Mouse (Mus musculus): Measurements from ENCODE around the gene Pagr1a.

The Pagr1a gene

DNA sequence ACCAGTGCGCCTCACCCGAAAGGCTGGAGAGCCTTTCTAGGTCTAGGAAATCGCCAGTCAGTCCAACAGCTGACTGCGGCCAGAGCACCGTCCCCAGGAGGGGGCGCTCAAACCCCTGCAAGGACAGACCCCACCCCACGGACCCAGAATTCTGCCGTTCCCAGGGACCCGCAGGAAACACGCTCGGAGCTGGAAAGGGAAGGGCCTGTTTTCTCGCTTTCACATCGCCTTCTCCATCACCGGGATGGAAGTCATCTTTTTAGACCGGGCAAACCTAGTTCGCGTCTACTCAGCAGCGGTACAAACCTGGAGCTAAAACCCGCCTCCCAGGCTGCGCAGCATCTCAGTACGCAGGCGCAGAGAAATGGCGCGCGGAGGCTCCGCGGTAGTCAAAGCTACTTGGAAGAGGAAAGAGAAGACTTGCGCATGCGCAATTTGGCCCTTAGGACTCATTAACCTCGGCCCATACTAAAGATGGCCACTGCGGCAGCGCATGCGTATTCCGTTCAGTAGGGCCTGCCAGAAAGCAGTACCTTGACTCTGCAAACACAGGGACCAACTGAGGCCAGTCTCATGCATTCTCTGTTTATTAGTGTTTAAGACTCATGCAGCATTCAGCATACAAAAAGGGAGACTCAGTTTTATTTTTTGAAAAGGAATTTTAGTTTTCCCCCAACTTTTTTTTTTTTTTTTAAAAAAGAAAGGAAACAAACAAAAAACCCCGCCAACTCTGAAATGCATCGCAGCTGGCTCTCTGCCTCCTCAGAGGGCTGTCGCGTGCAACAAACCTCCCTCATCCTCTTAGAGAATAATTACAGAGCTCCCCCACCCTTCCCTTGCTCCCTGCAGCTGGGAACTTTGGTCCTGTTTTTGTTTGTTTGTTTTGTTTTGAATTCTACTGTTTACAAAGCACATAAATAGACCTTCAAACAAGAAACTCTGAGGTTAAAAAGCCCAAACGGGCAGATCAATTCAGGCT lies at the start of gene Pagr1a:
Pagr1a (minus strand) TSS at position 382 of the 979 bp plus-strand sequence.
- in situ Hi-C loops (cut with MboI, MseI), result no loop called here

DNA sequence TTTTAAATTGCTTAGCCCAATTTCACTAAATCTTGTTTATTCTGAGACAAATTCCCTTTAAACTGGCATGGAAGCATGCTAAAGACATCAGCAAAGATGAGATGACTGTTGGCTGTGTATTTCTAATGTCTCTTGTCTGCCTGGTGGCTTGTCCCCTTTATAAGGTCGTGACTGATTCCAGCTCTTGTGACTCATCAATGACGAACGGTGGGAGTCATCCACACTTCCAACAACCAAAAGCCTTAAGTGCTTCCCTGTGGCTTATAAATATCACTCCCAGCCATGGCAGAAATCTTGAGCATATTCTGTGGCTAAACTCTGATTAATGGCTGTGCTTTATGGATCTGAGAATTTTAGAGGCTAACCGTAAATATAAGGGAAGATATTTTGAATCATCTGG lies 49.2 kb upstream of the Pagr1a start:
- in situ Hi-C loops (cut with MboI, MseI), result loop anchor here in 1 of 2 experiments (5.0 kb wide), 2 partner anchors 34 to 41 kb away; no protein-coding TSS in a partner anchor

DNA sequence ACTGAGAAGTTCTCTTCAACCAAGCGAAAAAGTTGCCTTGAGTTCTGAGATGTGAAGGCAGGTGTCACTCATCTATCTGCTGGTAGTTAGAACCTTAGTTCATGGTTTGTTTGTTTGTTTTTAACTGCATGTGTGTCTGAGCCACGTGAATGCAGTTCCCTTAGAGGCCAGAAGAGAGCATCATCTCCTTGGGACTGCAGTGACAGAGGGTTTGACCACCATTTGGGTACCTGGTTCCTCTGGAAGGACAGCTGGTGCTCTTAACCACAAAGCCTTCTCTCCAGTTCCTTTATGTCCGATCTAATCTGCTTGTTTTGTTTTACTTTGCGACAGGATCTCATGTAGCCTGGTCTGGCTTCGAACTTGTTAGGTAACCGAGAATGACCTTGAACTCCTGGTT lies 48.4 kb upstream of the Pagr1a start:
- in situ Hi-C loops (cut with MboI, MseI), result loop anchor here in 1 of 2 experiments (5.0 kb wide), 2 partner anchors 33 to 42 kb away; no protein-coding TSS in a partner anchor

DNA sequence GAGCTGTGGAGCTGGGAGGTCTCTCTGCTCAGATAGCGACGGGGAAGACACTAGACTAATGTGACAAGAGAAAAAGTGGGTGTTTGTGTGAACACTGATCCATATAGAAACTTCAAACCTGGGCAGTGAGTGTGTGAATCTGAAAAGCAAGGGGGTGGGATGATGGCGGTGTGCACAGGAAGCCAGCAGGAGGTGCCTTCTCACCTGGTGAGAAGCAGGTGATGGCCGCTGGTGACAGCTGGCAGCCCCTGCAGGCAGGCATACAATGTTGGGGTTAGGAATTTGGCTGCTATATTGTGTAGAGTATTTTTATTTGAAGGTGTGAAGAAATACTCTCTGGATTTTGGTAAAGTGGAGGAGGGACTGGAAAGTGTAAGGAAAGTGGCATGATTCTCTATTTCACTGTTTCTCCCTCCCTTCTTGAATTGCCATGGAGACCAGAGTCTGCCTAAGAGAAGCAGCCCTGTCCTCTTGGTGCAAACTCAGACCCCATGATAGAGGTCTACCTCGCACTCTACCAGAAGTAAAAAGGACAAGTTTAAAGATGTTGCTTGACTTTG lies 38.0 kb upstream of the Pagr1a start:
- in situ Hi-C loops (cut with MboI, MseI), result loop anchor here in 1 of 2 experiments (5.0 kb wide), 1 partner anchor 103 kb away; the partner anchor contains the start of gene Sez6l2

DNA sequence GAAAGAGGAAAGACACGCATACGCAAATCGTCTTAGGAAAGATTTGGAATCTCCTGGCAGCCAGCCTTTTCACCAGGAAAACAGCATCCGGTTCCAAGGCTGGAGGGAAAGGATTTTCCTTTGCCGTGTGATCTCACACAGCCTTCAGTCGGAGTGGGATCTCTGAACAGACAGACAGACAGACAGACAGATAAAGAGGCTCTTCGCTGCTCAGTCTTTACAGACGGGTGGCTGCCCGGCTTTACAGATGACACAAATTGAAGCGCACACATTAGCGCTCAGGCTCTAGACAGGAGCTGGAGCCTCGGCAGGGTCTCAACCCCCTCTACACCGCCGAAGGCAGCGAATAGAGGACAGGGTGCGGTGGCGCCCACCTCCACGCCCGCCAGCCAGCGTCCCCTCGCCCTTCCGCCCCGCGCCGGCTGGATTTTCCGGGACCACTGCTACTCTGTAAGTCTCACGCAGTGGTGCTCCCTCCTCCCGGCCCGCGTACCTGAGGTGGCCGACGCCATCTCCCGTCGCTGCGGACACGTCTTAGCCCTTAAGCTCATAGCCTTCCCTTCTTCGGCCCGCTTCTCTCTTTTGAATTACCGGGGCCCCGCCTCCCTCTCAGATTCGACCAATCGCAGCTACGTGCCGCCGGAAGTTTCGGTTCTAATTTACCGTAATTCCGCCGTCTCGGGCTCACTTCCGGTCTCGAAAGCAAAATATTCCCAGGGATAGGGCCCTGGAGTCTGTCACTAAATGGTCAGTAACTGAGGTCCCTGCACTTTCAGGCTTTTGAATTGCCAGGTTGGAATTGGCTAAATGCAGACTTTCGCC lies 24.9 kb upstream of the Pagr1a start, which contains the start of gene Kif22:
Kif22 (minus strand) TSS at position 621 of the 822 bp plus-strand sequence.
- in situ Hi-C loops (cut with MboI, MseI), result no loop called here

DNA sequence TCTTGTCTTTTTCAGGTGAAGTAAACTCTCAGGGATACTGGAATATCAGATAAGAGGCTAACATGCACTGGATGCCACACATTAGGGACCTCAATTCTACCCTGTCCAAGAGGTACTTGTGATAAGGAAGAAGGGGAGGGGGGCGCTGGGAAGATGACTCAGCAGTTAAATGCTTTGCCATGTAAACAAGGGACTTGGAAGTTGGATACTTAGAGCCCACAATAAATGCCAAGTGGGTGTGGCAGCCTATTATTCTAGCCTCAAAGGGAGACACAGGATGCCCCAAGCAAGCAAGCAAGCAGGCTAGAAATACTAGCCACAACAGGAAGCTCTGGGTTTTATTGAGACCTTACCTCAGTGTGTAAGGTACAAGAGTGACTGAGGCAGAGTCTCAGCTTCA lies 14.1 kb upstream of the Pagr1a start:
- in situ Hi-C loops (cut with MboI, MseI), result loop anchor here in 1 of 2 experiments (5.0 kb wide), 1 partner anchor 36 kb away; no protein-coding TSS in a partner anchor

DNA sequence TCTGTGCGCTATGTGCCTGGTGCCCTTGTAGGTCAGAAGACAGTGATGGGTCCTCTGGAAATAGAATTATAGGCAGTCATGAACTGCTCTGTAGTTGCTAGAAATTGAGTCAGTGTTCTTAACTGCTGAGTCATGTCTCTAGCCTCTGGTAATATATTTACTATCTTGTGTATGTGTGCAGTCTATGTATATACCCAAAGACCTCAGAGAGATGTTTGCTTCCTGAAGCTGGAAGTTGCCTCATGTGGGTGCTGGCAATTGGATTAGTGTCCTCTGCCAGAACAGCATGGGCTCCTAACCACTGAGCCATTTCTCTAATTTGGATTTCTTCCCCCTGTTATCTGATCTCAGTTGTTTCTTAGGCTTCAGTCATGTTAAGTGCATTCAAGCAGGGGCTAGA lies 13.0 kb upstream of the Pagr1a start:
- in situ Hi-C loops (cut with MboI, MseI), result loop anchor here in 1 of 2 experiments (5.0 kb wide), 1 partner anchor 37 kb away; no protein-coding TSS in a partner anchor

DNA sequence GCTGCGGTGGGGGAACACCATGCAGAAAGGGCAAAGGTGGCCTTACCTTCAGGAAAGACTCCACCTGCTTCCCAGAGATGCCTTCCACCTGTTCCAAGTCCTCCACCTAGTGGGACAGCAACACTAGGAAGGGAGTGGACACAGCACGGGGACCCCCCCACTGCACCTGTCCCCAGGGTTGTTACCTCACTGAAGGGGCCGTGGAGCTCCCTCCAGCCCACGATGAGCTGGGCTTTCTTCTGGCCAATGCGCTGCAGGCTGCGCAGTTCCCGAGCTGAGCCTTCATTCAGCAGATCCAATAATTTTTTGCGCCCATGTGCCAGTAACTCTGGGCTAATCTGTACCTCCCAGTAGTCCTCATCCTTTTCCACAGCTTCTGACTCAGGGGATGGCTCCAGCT lies 10.7 kb upstream of the Pagr1a start:
- in situ Hi-C loops (cut with MboI, MseI), result loop anchor here in 1 of 2 experiments (10.0 kb wide), 1 partner anchor 1423 kb away; the partner anchor contains the start of gene Il21r

DNA sequence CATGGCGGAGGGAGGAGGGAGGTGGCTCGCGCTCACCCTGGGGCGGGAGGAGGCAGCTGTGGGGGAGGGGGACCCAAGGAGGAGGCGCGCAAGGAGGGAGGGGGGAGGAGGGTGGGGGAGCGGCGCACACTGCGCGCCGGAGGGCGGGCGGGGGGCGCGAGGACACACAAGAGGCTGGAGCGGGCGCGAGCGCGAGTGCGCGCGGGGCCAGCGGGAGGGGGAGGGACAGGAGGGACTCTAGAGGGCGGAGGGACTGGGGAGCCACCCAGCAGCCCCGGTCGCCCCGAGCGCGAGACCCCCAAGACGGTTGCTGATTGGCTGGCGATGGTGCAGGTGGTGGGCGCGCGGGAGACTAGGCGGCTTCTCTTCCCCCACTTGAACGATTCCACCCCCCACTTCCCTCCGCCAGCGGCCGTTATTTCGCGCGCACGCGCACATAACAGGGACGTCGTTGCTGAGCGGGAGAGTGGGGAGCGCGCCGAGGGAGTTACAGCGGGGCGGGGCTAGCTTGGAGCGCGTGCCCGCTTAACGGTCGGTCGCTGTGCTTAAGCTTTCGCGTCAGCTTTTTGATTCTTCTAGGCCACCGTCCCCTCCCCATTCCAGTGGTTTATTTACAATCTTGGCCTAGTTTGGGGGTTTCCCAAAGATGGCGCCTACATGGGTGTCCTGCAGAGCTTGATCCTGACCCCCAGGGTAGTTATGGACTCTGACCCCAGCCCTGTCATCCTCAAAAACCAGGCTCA lies 10.0 kb upstream of the Pagr1a start, which contains the start of gene Maz:
Maz (minus strand) TSS at position 54 of the 743 bp plus-strand sequence.
- in situ Hi-C loops (cut with MboI, MseI), result loop anchor here in 1 of 2 experiments (10.0 kb wide), 1 partner anchor 1422 kb away; the partner anchor contains the start of gene Il21r

DNA sequence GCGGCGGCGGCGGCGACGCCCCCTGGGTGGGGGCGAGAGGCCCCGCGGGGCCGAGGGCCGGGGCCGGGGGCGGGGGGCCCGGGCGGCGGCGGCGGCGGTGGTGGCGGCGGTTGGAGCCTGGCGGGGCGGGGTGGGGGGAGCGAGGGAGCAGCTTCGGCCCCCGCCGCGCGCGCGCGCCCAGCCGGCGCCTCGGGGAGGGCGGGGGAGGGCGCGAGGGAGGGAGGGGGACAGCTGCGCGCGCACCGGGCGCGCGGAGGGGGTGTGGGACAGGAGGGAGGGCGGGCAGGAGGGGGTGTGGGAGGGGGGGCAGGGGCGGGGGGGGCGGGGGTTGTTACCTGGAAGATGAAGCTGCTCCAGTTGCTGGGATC lies 9.4 kb upstream of the Pagr1a start:
- in situ Hi-C loops (cut with MboI, MseI), result loop anchor here in 1 of 2 experiments (10.0 kb wide), 1 partner anchor 1422 kb away; the partner anchor contains the start of gene Il21r

DNA sequence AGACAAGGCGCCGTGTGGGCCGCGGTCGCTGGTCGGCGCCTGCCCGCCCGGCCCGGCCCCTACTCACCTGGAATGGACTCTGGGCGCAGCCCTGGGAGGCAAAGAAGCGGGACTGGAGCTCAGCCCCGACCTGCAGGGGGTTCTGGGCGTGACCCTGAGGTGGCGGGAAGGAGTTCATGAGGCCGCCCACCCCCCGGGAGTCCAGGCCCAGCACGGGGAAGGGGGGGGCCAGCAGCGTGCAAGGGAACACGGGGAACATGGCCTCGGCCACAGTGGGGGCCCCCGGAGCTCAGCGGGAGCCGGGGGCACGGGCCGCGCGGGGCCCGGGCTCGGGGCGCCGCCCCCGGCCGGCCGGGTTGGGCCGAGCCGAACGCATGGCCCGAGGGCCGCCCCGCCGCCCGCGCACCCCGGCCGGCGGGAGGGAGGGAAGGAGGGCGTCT lies 9.0 kb upstream of the Pagr1a start:
- in situ Hi-C loops (cut with MboI, MseI), result loop anchor here in 1 of 2 experiments (10.0 kb wide), 1 partner anchor 1421 kb away; the partner anchor contains the start of gene Il21r

DNA sequence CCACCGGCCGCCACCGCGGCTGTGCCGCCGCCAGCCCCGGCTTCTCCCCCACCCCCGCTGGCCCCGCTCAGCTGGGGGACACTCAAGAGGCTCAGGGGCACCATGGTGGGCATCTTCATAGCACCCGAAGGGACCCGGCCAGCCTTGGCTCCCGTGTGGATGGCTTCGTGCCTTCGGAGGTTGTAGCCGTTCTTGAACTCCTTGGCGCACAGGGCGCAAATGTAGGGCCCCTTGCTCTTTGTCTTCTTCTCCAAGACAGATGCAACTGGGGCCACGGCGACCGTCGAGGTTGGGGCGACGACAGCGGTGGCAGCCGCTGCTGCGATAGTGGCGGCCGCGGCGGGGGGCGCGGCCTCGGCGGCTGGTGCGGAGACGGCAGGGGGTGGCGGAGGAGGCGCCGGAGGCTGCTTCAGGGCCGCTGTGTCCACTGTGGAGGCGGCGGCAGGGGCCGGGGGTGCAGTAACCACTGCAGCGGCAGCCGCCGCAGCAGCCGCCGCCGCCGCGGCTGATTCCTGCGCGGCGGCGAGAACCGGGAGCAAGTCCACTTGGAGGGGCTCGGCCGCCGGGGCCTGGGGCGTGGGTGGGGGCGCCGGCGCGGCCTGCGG lies 8.5 kb upstream of the Pagr1a start:
- in situ Hi-C loops (cut with MboI, MseI), result loop anchor here in 1 of 2 experiments (10.0 kb wide), 1 partner anchor 1421 kb away; the partner anchor contains the start of gene Il21r

DNA sequence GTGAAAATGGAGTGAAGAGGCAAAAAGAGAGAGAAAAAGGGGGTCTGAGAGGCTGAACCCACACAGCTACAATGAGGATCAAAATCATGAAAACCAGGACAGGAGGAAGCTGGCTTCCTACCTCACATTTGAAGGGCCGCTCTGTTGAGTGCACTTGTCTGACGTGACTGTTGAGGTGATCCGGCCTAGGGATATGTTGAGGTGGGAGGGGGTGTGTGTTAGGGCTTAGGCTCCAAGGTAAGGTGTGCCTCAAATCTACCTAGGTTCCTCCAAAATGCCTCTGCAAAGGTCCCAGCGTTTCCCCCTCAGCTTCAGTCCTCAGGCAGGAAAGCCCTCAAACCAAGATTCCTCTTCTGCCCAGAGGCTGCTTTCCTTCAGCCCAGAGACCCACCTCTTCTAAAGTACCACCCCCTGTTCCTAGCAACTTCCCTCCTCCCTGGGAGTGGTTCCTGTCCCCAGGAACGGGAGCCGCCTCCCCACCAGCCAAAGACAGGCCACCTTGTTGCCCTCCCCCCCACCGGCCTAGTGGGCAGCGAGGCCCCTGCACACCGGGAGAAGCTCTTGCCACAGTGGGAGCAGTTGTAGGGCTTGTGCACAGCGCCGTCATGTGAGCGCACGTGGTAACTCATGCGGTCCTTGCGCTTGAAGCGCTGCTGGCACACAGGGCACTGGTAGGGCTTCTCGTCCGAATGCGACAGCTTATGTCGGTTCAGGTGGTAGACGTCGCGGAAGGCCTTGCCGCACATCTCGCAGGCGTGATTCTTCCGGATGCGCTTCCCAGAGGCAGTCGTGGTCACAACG lies 7.8 kb upstream of the Pagr1a start:
- in situ Hi-C loops (cut with MboI, MseI), result loop anchor here (5.0 to 10.0 kb wide), 3 partner anchors 67 to 1420 kb away; partner anchors contain the start of genes AI467606 (in 1 of the 2), Cd2bp2 (in 1 of the 2) and Il21r (in 1 of the 2)

DNA sequence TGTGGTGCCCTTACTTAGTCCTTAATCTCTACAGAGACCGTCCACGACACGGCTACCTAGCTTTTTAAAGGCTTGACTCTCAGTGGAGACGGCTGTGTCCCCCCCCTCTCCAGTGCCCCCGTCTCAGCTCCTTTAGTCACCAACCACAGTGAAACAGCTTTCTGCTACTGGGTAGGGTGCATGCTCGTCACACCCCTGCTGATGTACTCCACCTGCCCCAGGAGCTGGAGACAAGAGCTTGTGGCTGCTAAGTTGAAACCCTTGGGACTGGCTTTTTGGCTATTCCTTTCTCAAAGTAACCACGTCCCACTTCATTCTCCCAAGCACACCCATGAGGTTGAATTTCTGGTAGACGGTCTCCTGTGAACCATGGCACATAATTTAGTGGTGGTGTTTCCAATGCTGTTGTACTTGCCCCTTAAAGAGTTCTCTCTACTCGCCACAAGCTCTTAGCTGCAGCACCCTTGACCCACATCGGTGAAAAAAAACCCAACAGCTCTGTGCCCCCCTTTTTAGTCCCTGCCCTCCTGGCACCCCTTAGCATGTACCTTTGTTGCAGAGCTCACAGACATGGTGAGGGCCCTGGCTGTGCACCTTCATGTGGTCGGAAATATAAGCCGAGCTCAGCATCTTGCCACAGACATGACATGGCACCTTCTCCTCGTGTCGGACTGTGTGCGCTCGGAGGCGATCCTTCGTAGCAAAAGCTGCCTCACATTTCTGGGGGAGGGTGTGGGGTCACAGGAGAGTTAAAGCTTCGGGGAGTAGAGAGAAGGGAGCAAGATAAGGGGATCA lies 6.9 kb upstream of the Pagr1a start:
- in situ Hi-C loops (cut with MboI, MseI), result loop anchor here (5.0 to 10.0 kb wide), 3 partner anchors 68 to 1419 kb away; partner anchors contain the start of genes AI467606 (in 1 of the 2), Cd2bp2 (in 1 of the 2) and Il21r (in 1 of the 2)

DNA sequence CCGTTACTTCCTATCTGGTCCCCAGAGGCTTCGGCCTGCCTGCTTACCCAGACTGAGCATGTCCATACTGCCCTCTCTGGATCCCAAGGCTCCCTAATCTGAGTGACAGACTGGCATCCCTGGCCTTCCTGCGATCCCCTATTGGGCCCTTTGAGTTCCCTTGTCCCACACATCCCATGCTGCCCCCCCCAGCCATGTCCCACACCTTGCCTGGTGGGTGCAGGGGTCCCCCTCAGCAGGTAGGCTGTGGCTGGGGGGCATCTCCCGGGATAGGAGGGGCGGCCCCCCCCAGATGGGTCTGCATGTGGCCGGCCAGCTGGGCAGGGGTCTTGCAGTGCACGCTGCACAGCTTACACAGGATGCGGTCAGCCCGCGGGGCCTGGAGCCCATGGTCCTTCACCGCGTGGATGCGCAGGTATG lies 6.1 kb upstream of the Pagr1a start:
- in situ Hi-C loops (cut with MboI, MseI), result loop anchor here (5.0 to 10.0 kb wide), 3 partner anchors 69 to 1418 kb away; partner anchors contain the start of genes AI467606 (in 1 of the 2), Cd2bp2 (in 1 of the 2) and Il21r (in 1 of the 2)

DNA sequence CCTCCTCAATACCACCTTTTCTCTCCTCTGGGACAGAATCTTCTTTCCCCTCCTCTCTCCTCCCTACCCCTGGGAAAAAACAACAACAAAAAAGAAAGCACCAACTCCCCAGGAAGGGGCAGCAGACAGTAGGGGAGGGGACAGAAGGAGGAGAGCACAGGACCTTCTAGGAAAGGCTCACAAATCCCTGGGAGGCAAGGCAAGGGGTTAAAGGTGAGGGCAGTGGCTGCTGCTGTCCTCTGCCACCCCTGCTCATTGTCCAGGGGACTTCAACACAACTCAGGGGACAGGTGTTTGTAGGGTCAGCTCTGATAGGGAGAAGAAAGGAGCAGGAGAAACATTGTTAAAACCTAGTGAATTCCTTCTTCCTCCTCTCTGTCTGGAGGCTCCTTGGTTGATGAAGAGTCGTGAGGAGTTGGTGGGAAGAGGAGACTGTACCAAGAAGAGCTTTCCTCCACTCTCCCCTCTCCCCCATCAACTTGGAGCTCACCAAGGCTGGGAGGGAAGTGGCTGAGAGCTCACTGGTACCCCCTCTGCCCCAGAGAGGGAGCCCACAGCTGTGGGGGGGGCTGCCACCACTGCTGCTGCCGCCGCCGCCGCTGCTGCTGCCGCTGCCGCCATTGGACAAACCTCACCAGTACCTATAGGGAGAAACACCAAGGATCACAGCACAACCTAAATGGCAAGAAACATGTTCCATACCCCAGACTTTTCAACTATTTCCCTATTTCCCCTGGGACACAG lies 5.5 kb upstream of the Pagr1a start:
- in situ Hi-C loops (cut with MboI, MseI), result loop anchor here (5.0 to 10.0 kb wide), 3 partner anchors 70 to 1418 kb away; partner anchors contain the start of genes AI467606 (in 1 of the 2), Cd2bp2 (in 1 of the 2) and Il21r (in 1 of the 2)

Data from T-helper 17 cell (primary cell).